Mouse (Mus musculus) megakaryocyte, embryonic 14.5 days (primary cell): ENCODE measurements around the gene Fcrla.

Experiments used
- FLI1 ChIP-seq: IDR thresholded peaks from 2 replicates; pipeline ENCODE4 v1.6.1; 2012; ENCODE audit warnings: low read length, inconsistent platforms, mixed read lengths
- GATA1 ChIP-seq: IDR thresholded peaks from 3 replicates; pipeline ENCODE4 v1.6.1; 2012; ENCODE audit warnings: mixed read lengths, low read length, inconsistent platforms, borderline replicate concordance

GRCm38 (mm10) chr1:170903485-170903884 lies 23.9 kb downstream of the Fcrla start:
- TF ChIP-seq GATA1 (no peak), FLI1 (no peak)
